Mouse (Mus musculus) kidney, postnatal 14 days (tissue): ENCODE measurements around the gene Lair1.

Experiments
- DNase-seq: peaks from one replicate; pipeline ENCODE4 v3.0.0; 2022; ENCODE audit warnings: mixed read lengths

Lair1 gene

DNA sequence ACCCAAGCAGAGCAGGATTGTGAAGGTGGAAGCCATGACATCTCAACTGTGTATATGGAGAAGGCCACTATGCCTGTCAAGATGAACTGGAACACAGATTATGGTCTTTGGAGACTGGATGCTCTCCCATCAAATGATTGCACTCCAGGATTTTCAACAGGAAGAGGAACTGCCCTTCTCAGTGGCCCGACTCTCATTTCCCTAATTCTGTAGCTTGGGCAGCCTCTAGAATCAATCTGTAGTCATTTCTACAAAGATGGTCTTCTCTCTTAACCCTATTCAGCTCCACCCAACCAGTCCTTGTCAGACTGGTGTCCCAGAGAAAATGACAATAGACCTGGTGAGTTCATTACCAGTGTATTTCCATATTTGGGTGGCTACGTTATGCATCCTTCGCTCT, 105.6 kb downstream of the Lair1 start:
- no peak for DNase-seq
